Mouse (Mus musculus) bone marrow, adult 2 months (tissue): ENCODE measurements at regions not wholly inside any gene's neighbourhood (a gene's known extent, or its start where the extent isn't known, plus 50 kb on each side); places are given as distances from the start of the nearest gene placed in this dataset.

Experiments used
- CTCF ChIP-seq: fragments of 200-500 bp; IDR thresholded peaks from 2 replicates; pipeline ENCODE4 v1.5.1; 2011; ENCODE audit warnings: low read length, control low read depth; ENCODE audit not compliant: control insufficient read depth, insufficient read depth
- POLR2A ChIP-seq: fragments of 200-500 bp; IDR thresholded peaks from 2 replicates; pipeline ENCODE4 v1.6.1; 2011; ENCODE audit warnings: low read depth, mild to moderate bottlenecking, control low read depth, low read length, borderline replicate concordance; ENCODE audit not compliant: control insufficient read depth

- no peak for TF ChIP-seq POLR2A
- TF ChIP-seq CTCF, result no peak
These were observed 541.9 kb downstream of the Adgrl2 start for GRCm38 (mm10) chr3:148448465-148448864.
